In the genomic region with DNA sequence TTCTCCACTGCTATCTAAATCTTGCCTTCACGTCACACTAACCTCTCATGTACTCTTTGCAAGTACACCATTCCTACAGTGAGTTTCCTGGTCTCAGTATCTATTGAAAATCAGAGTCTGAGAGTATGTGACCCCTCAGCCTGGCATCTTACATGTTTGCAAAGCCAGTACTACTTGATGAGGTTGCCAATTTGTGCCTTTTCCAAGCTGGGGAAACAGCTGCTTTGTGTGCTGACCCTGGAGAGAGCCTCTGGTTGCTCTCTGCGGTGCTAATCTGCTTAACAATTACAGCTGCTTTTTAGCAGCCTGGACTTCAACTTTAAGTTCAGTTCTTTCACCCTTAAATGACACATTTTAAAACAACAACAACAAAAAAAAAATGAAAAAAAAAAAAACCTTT, we compare ENCODE assay signal across 22 mouse cellular contexts.
A peak's percentile ranks its signal among the peaks of the same experiment; 100 is the strongest.
DNase-seq lines count a peak whose midpoint lies in the region; ATAC-seq and TF ChIP-seq lines count a peak whose summit lies in the region.
"Had no signal": no experiment of that assay in that cellular context is flagged by ENCODE, and none has a peak within 500 bp of the region (broad histone marks: within the 10 kb centered on the region; RNA-seq: fewer than 3 reads in every experiment).

No protein-coding gene starts in this region.

- no peak for ATAC-seq in kidney, embryonic 16.5 days (ENCODE audit: low FRiP score, low TSS enrichment)
- ATAC-seq: forebrain, embryonic 15.5 days; hindbrain, embryonic 16.5 days; intestine, embryonic 15.5 days; liver, embryonic 12.5 days had no signal

- H3K4me3 ChIP-seq in gastrocnemius, adult 2 months = no peak overlapping the region
- H3K4me3 ChIP-seq in kidney, adult 2 months (ENCODE audit: insufficient read depth, low read depth, low read length) = no peak overlapping the region
- H3K4me3 ChIP-seq in kidney, embryonic 16.5 days (ENCODE audit: low read length) = no peak overlapping the region
- H3K4me3 ChIP-seq: forebrain, embryonic 15.5 days; hindbrain, embryonic 10.5 days; intestine, embryonic 15.5 days; layer of hippocampus, adult 2 months; limb, embryonic 12.5 days; liver, embryonic 12.5 days had no signal

- intact Hi-C loops in gastrocnemius, adult 2 months (cut with DNase I) = no loop called here

- H3K9me3 ChIP-seq in kidney, embryonic 16.5 days (ENCODE audit: low read length) = no peaks in the 10 kb centered on the region
- H3K9me3 ChIP-seq: forebrain, embryonic 15.5 days; hindbrain, embryonic 10.5 days; intestine, embryonic 15.5 days; limb, embryonic 12.5 days; liver, embryonic 12.5 days had no signal

- no peaks in the 10 kb centered on the region for H3K27me3 ChIP-seq in kidney, adult 2 months (replicated peaks; ENCODE audit: control insufficient read depth, insufficient read depth, low read length)
- no peaks in the 10 kb centered on the region for H3K27me3 ChIP-seq in kidney, embryonic 16.5 days (ENCODE audit: insufficient read depth, low read length)
- H3K27me3 ChIP-seq: forebrain, embryonic 15.5 days; intestine, embryonic 15.5 days; limb, embryonic 12.5 days; liver, embryonic 12.5 days had no signal

- H3K9ac ChIP-seq in kidney, embryonic 16.5 days (replicated peaks; ENCODE audit: low read length) = no peak overlapping the region
- H3K9ac ChIP-seq: forebrain, embryonic 15.5 days; intestine, embryonic 15.5 days; limb, embryonic 12.5 days; liver, embryonic 12.5 days had no signal

- H3K27ac ChIP-seq in gastrocnemius, adult 2 months = no peak overlapping the region
- peak overlapping the region; percentile 50 for H3K27ac ChIP-seq in kidney, adult 2 months (ENCODE audit: insufficient read depth, low read depth, low read length)
- H3K27ac ChIP-seq in kidney, embryonic 16.5 days (ENCODE audit: low read length) = no peak overlapping the region
- H3K27ac ChIP-seq: forebrain, embryonic 15.5 days; hindbrain, embryonic 10.5 days; intestine, embryonic 15.5 days; layer of hippocampus, adult 2 months; limb, embryonic 12.5 days; liver, embryonic 12.5 days had no signal

- no peaks in the 10 kb centered on the region for H3K36me3 ChIP-seq in kidney, adult 2 months (ENCODE audit: control insufficient read depth, insufficient read depth, low read length)
- no peaks in the 10 kb centered on the region for H3K36me3 ChIP-seq in kidney, embryonic 16.5 days (ENCODE audit: insufficient read depth, low read length)
- H3K36me3 ChIP-seq: forebrain, embryonic 15.5 days; hindbrain, embryonic 10.5 days; intestine, embryonic 15.5 days; limb, embryonic 12.5 days; liver, embryonic 12.5 days had no signal

- H3K4me2 ChIP-seq in kidney, embryonic 16.5 days (replicated peaks; ENCODE audit: low read depth, low read length) = no peak overlapping the region
- H3K4me2 ChIP-seq: forebrain, embryonic 15.5 days; intestine, embryonic 15.5 days; limb, embryonic 12.5 days; liver, embryonic 12.5 days; midbrain, embryonic 11.5 days had no signal

- TF ChIP-seq CTCF in gastrocnemius, adult 2 months (IDR thresholded peaks at IDR 0.05) = no peak
- TF ChIP-seq CTCF in kidney, adult 2 months (conservative IDR thresholded peaks at IDR 0.05; ENCODE audit: insufficient read depth, insufficient read length, low read depth, low read length) = no peak

- peak; percentile 16 for DNase-seq in gastrocnemius, adult 2 months
- no peak for DNase-seq in gastrocnemius, postnatal 25 days
- peak; percentile 18 for DNase-seq in kidney, adult 2 months
- DNase-seq in ovary, adult 18-20 months (ENCODE audit: low spot score) = peak; percentile 12
- DNase-seq in ovary, postnatal 36 days (ENCODE audit: low spot score) = no peak
- no peak for DNase-seq in gastrocnemius, adult 8-10 months (ENCODE audit: low spot score in 2 of 2)
- DNase-seq: adrenal gland, postnatal 14 days; cerebellum, adult 9-10 months; gastrocnemius, postnatal 14 days; lung, adult 2 months; lung, postnatal 14 days; thymus, adult 18-20 months; thymus, postnatal 36 days had no signal

- no peak for TF ChIP-seq POLR2A in kidney, adult 2 months (IDR thresholded peaks at IDR 0.05; ENCODE audit: low read depth, low read length)

- H3K4me1 ChIP-seq in kidney, adult 2 months (ENCODE audit: control insufficient read depth, insufficient read depth, low read length) = no peaks in the 10 kb centered on the region
- no peaks in the 10 kb centered on the region for H3K4me1 ChIP-seq in kidney, embryonic 16.5 days (ENCODE audit: insufficient read depth, low read length)
- H3K4me1 ChIP-seq: forebrain, embryonic 15.5 days; hindbrain, embryonic 10.5 days; intestine, embryonic 15.5 days; limb, embryonic 12.5 days; liver, embryonic 12.5 days had no signal

- 51% methylated on average over 2 of the region's 2 CpGs for WGBS in kidney, adult 2 months
- 48% methylated on average over 2 of the region's 2 CpGs for WGBS in kidney, embryonic 16.5 days

Comparison
In these comparisons a context has a peak if more than half of its experiments do, and no peak if none do; other contexts are left out.
1. DNase-seq: peak in gastrocnemius, adult 2 months (single experiment), kidney, adult 2 months (single experiment) and ovary, adult 18-20 months (single experiment); none in gastrocnemius, postnatal 25 days (single experiment), ovary, postnatal 36 days (single experiment) and gastrocnemius, adult 8-10 months (0 of 2).